Mouse (Mus musculus) liver, embryonic 14.5 days (tissue): ENCODE measurements at regions not wholly inside any gene's neighbourhood (a gene's known extent, or its start where the extent isn't known, plus 50 kb on each side); places are given as distances from the start of the nearest gene placed in this dataset.

Experiments used
- ATAC-seq: fragments of 200-750 bp; cut with Nextera tagmentation; 2 replicates; pipeline ENCODE4 v1.8.0; 2017; ENCODE audit warnings: moderate number of reproducible peaks, mild to moderate bottlenecking, moderate library complexity; ENCODE audit not compliant: insufficient read depth
- DNase-seq, 3 experiments: peaks; one replicate each; pipeline ENCODE4 v3.0.0-alpha.2; 2012 to 2013; ENCODE audit warnings: low read depth in 3 of 3, low spot score in 3 of 3
- H3K27ac ChIP-seq: fragments of 300-500 bp; sonication (generic); 2 replicates; pipeline ENCODE4 v1.5.1; 2014; ENCODE audit warnings: moderate library complexity, mild to moderate bottlenecking, control low read depth, inconsistent platforms
- H3K27me3 ChIP-seq: fragments of 300-500 bp; sonication (generic); 2 replicates; pipeline ENCODE4 v1.6.1; 2014; ENCODE audit warnings: mild to moderate bottlenecking, low read length, moderate library complexity; ENCODE audit not compliant: control insufficient read depth, insufficient read depth
- H3K36me3 ChIP-seq: fragments of 300-500 bp; sonication (generic); replicated peaks from 2 replicates; pipeline ENCODE4 v1.6.1; 2014; ENCODE audit warnings: low read depth; ENCODE audit not compliant: control insufficient read depth, insufficient read depth
- H3K4me1 ChIP-seq, 2 experiments: fragments of 200-500 bp in 1 of 2; fragments of 300-500 bp in 1 of 2; sonication (generic) in 1 of 2; replicated peaks; 2 replicates each; pipeline ENCODE4 v1.6.1; 2012 to 2014; ENCODE audit warnings: antibody characterized with exemption in 1 of 2, inconsistent platforms in 1 of 2, low read length in 1 of 2; ENCODE audit not compliant: control insufficient read depth in 2 of 2, insufficient read depth in 2 of 2
- H3K4me2 ChIP-seq: fragments of 300-500 bp; sonication (generic); 2 replicates; pipeline ENCODE4 v1.6.1; 2014; ENCODE audit warnings: low read depth, mild to moderate bottlenecking, control low read depth, moderate library complexity
- H3K4me3 ChIP-seq, 2 experiments: fragments of 200-500 bp in 1 of 2; fragments of 300-500 bp in 1 of 2; sonication (generic) in 1 of 2; 2 replicates each; pipeline ENCODE4 v1.5.1; 2012 to 2014; ENCODE audit warnings: low read depth in 2 of 2, low read length in 2 of 2, mild to moderate bottlenecking in 2 of 2, control low read depth in 1 of 2, inconsistent platforms in 1 of 2, moderate library complexity in 1 of 2; ENCODE audit not compliant: insufficient read depth in 1 of 2
- H3K9ac ChIP-seq: fragments of 300-500 bp; sonication (generic); replicated peaks from 2 replicates; pipeline ENCODE4 v1.6.1; 2014; ENCODE audit warnings: mild to moderate bottlenecking, control low read depth, moderate library complexity
- H3K9me3 ChIP-seq: fragments of 300-500 bp; sonication (generic); 2 replicates; pipeline ENCODE4 v1.6.1; 2016; ENCODE audit warnings: low read length, mixed read lengths; ENCODE audit not compliant: control insufficient read depth
- CTCF ChIP-seq: IDR thresholded peaks from 2 replicates; pipeline ENCODE4 v1.5.1; 2016; ENCODE audit warnings: antibody characterized with exemption, low read depth, control low read depth
- EP300 ChIP-seq: IDR thresholded peaks from 2 replicates; pipeline ENCODE4 v1.6.1; 2016; ENCODE audit warnings: antibody characterized with exemption, low read depth
- WGBS: fragments of 180-500 bp; shearing (Covaris S2); extraction: QIAGEN DNeasy Blood & Tissue Kit; methylation state at CpG from one replicate; pipeline ENCODE4 v1.1.7; 2014; ENCODE audit not compliant: insufficient replicate concordance; 5-methylcytosine and 5-hydroxymethylcytosine counted together

- H3K36me3 ChIP-seq = no peaks in the 10 kb centered on the region
- no peak overlapping the region for H3K9ac ChIP-seq
- 31% methylated on average over 14 of the region's 14 CpGs for WGBS
- H3K4me2 ChIP-seq = peak overlapping the region; percentile 20
- H3K9me3 ChIP-seq = no peaks in the 10 kb centered on the region
- H3K27me3 ChIP-seq = no peaks in the 10 kb centered on the region
- ATAC-seq (no peak), DNase-seq (no peak)
- TF ChIP-seq CTCF (no peak), EP300 (no peak)
- no peaks in the 10 kb centered on the region for H3K4me1 ChIP-seq
- H3K27ac ChIP-seq = no peak overlapping the region
- H3K4me3 ChIP-seq = peak overlapping the region in 1 of 2 experiments; percentile 48; a peak in 1 of 4 replicates
These were observed 55.0 kb upstream of the Mmp2 start for GRCm38 (mm10) chr8:92771856-92772650.

DNA sequence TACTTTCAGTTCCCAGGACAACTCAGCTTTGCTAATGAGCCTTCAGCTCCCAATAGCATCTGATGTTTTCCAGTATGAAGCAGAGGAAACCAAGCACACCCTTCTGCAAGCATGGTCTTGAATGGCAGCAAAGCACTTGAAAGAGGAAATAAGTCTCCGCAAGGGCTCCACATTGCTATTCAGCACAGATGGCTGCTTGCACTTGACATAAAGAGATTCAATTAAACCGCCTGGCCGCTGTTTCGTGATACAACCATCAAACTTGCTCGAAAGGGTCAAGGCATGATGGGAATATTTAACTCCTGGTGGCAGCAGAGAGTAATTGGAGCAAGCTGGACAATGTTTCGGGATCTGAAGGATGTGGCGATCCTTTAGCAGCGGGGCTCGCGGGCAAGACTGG lies 54.3 kb upstream of the Mmp2 start:
- Histone ChIP-seq H3K4me1 (no peaks in the 10 kb centered on the region), H3K9ac (no peak overlapping the region), H3K4me2 (no peak overlapping the region), H3K4me3 (no peak overlapping the region), H3K36me3 (no peaks in the 10 kb centered on the region), H3K9me3 (no peaks in the 10 kb centered on the region), H3K27ac (no peak overlapping the region), H3K27me3 (no peaks in the 10 kb centered on the region)
- ATAC-seq = no peak
- WGBS = 62% methylated on average over 10 of the region's 10 CpGs
- no peak for DNase-seq
- no peak for TF ChIP-seq CTCF
- TF ChIP-seq EP300 = no peak

GRCm38 (mm10) chr8:92775186-92775585 lies 51.9 kb upstream of the Mmp2 start:
- WGBS = 40% methylated on average over 4 of the region's 4 CpGs
- ATAC-seq = no peak
- H3K4me1 ChIP-seq = no peaks in the 10 kb centered on the region
- DNase-seq = no peak
- H3K9ac ChIP-seq = no peak overlapping the region
- no peaks in the 10 kb centered on the region for H3K9me3 ChIP-seq
- no peak overlapping the region for H3K27ac ChIP-seq
- TF ChIP-seq CTCF (no peak), EP300 (no peak)
- H3K36me3 ChIP-seq = no peaks in the 10 kb centered on the region
- no peak overlapping the region for H3K4me3 ChIP-seq
- no peak overlapping the region for H3K4me2 ChIP-seq
- no peaks in the 10 kb centered on the region for H3K27me3 ChIP-seq

GRCm38 (mm10) chr8:92777106-92777505 lies 50.0 kb upstream of the Mmp2 start:
- no peaks in the 10 kb centered on the region for H3K27me3 ChIP-seq
- TF ChIP-seq CTCF (no peak), EP300 (no peak)
- H3K27ac ChIP-seq = no peak overlapping the region
- no peak overlapping the region for H3K9ac ChIP-seq
- H3K4me3 ChIP-seq = no peak overlapping the region
- WGBS = 21% methylated on average over 5 of the region's 5 CpGs
- no peaks in the 10 kb centered on the region for H3K4me1 ChIP-seq
- no peak for DNase-seq
- H3K4me2 ChIP-seq = no peak overlapping the region
- no peaks in the 10 kb centered on the region for H3K36me3 ChIP-seq
- ATAC-seq = no peak
- H3K9me3 ChIP-seq = no peaks in the 10 kb centered on the region
